Mouse (Mus musculus): ENCODE data around the gene Ubqln5. TPM values are rescaled to one million over a fixed set of nuclear protein-coding genes. Genes with fewer than 3 reads are reported as not detected.

Ubqln5 gene
- polyA plus RNA-seq, 1 experiment from 2014 or later, result not detected

DNA sequence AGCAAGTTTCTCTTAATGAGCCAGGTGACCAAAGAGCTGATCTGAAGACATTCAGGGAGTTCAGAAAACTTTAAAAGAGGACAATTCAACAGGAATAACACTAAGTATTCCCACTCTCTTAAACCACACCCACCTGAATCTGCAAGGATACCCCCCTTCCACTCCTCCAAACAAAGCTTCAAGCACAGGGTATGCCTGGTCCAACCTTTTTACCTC, 25.0 kb downstream of the Ubqln5 start, which contains the start of gene Olfr646:
Olfr646 (plus strand) TSS at position 117 of the 216 bp plus-strand sequence.
- no peak for DNase-seq (ENCODE audit: low spot score)
- no peak for ATAC-seq (ENCODE audit: low FRiP score)

DNA sequence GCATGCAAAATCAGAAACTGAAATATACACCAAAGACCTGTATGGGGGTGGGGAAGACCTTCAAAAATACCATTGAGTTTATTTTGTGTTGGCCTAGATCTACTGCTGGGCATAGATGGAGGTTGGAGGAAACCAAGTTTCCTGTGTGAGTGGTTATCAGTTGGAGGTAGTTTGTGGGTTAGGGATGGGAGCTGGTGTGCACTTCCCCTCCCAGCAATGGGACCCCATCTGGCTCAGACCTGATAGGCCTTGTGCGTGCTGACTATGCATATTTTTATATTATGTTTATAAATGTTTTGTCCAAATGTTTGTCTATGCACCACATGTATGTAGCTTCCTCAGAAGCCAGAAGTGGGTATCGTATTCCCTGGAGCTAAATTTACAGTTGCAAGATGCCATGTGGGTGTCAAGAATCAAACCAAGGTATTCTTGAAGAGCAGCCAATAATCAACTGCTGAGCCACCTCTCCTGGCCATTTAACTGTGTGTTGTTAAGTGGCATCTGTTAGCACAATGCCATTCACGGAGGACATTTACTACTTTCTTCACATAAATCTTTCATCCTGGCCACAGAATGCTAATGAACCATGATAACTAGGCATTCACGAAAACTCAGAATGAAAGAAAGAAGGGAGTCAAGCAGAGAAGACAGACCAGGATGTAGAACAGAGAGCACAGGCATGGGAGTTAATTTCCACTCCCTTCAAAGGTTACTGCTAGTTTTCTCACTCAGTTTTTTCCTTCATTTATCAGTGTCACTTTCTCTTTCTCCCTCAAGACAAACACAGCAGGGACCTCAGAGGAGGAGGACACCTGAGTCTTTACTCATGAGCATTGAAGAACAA, 25.5 kb downstream of the Ubqln5 start:
- no peaks in the 10 kb centered on the region for H3K9me3 ChIP-seq (ENCODE audit: control insufficient read depth, low read length)
- H3K27ac ChIP-seq (ENCODE audit: low read depth, low read length), result no peak overlapping the region
- no peak for DNase-seq (ENCODE audit: low spot score)
- no peak overlapping the region for H3K4me2 ChIP-seq (replicated peaks; ENCODE audit: low read depth, low read length)
- H3K27me3 ChIP-seq (ENCODE audit: control insufficient read depth, insufficient read depth, low read length), result no peaks in the 10 kb centered on the region
- ATAC-seq (ENCODE audit: low FRiP score), result no peak
- no peak overlapping the region for H3K9ac ChIP-seq (ENCODE audit: low read depth, low read length)
- H3K4me1 ChIP-seq (replicated peaks; ENCODE audit: control insufficient read depth, insufficient read depth, low read length), result no peaks in the 10 kb centered on the region
- no peaks in the 10 kb centered on the region for H3K36me3 ChIP-seq (ENCODE audit: control insufficient read depth, insufficient read depth, low read length)
- 58% methylated on average over 4 of the region's 4 CpGs for WGBS
- H3K4me3 ChIP-seq (ENCODE audit: low read depth, low read length), result no peak overlapping the region

More for the DNA sequence above, 25.0 kb downstream of the Ubqln5 start, which contains the start of gene Olfr646:
- H3K9me3 ChIP-seq (ENCODE audit: control insufficient read depth, low read length), result no peaks in the 10 kb centered on the region
- no peaks in the 10 kb centered on the region for H3K4me1 ChIP-seq (replicated peaks; ENCODE audit: control insufficient read depth, insufficient read depth, low read length)
- H3K9ac ChIP-seq (ENCODE audit: low read depth, low read length), result no peak within 1 kb of the TSS
- H3K27me3 ChIP-seq (ENCODE audit: control insufficient read depth, insufficient read depth, low read length), result no peaks in the 10 kb centered on the region
- H3K27ac ChIP-seq (ENCODE audit: low read depth, low read length), result no peak within 1 kb of the TSS
- no peaks in the 10 kb centered on the region for H3K36me3 ChIP-seq (ENCODE audit: control insufficient read depth, insufficient read depth, low read length)
- H3K4me2 ChIP-seq (replicated peaks; ENCODE audit: low read depth, low read length), result no peak within 1 kb of the TSS
- H3K4me3 ChIP-seq (ENCODE audit: low read depth, low read length), result no peak within 1 kb of the TSS

DNA sequence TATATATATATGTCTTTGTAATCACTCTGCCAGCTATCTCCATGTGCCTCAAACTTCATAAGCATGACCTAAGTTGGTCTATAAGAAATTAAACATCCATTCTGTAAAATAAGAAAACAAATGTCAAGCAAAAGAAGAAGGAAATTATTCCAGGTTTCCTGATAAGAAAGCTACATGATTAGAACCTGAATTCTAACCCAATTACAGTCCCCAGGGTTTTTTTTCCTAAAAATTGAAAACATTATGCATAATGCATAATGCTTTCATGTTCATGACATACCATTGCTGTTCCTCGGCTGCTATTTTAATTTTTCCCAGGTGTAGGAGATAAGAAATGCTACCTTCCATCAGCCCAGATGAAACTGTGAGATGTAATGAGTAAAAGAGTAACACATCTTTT, 44.3 kb downstream of the Ubqln5 start, which contains the start of gene Olfr645:
Olfr645 (minus strand) TSS at position 101 of the 400 bp plus-strand sequence.
- no peak within 1 kb of the TSS for H3K27ac ChIP-seq (ENCODE audit: low read depth, low read length)
- H3K27me3 ChIP-seq (ENCODE audit: control insufficient read depth, insufficient read depth, low read length), result no peaks in the 10 kb centered on the region
- no peaks in the 10 kb centered on the region for H3K9me3 ChIP-seq (ENCODE audit: control insufficient read depth, low read length)
- ATAC-seq (ENCODE audit: low FRiP score) (no peak), DNase-seq (ENCODE audit: low spot score) (no peak)
- H3K9ac ChIP-seq (ENCODE audit: low read depth, low read length), result no peak within 1 kb of the TSS
- no peak within 1 kb of the TSS for H3K4me3 ChIP-seq (ENCODE audit: low read depth, low read length)
- no peak within 1 kb of the TSS for H3K4me2 ChIP-seq (replicated peaks; ENCODE audit: low read depth, low read length)
- no peaks in the 10 kb centered on the region for H3K4me1 ChIP-seq (replicated peaks; ENCODE audit: control insufficient read depth, insufficient read depth, low read length)
- H3K36me3 ChIP-seq (ENCODE audit: control insufficient read depth, insufficient read depth, low read length), result no peaks in the 10 kb centered on the region
- WGBS, result 85% methylated on average over 1 of the region's 1 CpGs

Other genes starting within 250 kb of the Ubqln5 start
- not detected in 2 replicates for gene Olfr66, start 243.6 kb downstream of the Ubqln5 start, polyA plus RNA-seq (2014; fragmentation: Nextera tagmentation; extraction: Ambion mirVana)
- gene Olfr64, start 235.3 kb downstream of the Ubqln5 start, polyA plus RNA-seq (2014; fragmentation: Nextera tagmentation; extraction: Ambion mirVana), result not detected in 2 replicates
- not detected in 2 replicates for gene Olfr65, start 226.3 kb downstream of the Ubqln5 start, polyA plus RNA-seq (2014; fragmentation: Nextera tagmentation; extraction: Ambion mirVana)
- gene Olfr631, start 201.0 kb downstream of the Ubqln5 start, polyA plus RNA-seq (2014; fragmentation: Nextera tagmentation; extraction: Ambion mirVana), result not detected in 2 replicates
- gene Olfr632, start 195.5 kb downstream of the Ubqln5 start, polyA plus RNA-seq (2014; fragmentation: Nextera tagmentation; extraction: Ambion mirVana), result 0.13 TPM in 1 of 2 replicates, not detected in the other
- not detected in 2 replicates for gene Olfr633, start 185.4 kb downstream of the Ubqln5 start, polyA plus RNA-seq (2014; fragmentation: Nextera tagmentation; extraction: Ambion mirVana)
- not detected in 2 replicates for gene Olfr635, start 158.7 kb downstream of the Ubqln5 start, polyA plus RNA-seq (2014; fragmentation: Nextera tagmentation; extraction: Ambion mirVana)
- gene Olfr638, start 131.1 kb downstream of the Ubqln5 start, polyA plus RNA-seq (2014; fragmentation: Nextera tagmentation; extraction: Ambion mirVana), result not detected in 2 replicates
- gene Olfr639, start 112.5 kb downstream of the Ubqln5 start, polyA plus RNA-seq (2014; fragmentation: Nextera tagmentation; extraction: Ambion mirVana), result 0.05 TPM in 1 of 2 replicates, not detected in the other
- gene Olfr640, start 104.3 kb downstream of the Ubqln5 start, polyA plus RNA-seq (2014; fragmentation: Nextera tagmentation; extraction: Ambion mirVana), result not detected in 2 replicates
- gene Olfr641, start 94.4 kb downstream of the Ubqln5 start, polyA plus RNA-seq (2014; fragmentation: Nextera tagmentation; extraction: Ambion mirVana), result not detected in 2 replicates
- not detected in 2 replicates for gene Olfr642, start 77.2 kb downstream of the Ubqln5 start, polyA plus RNA-seq (2014; fragmentation: Nextera tagmentation; extraction: Ambion mirVana)
- gene 4930516K23Rik, start 68.4 kb downstream of the Ubqln5 start, polyA plus RNA-seq (2014; fragmentation: Nextera tagmentation; extraction: Ambion mirVana), result not detected in 2 replicates
- gene Olfr644, start 58.0 kb downstream of the Ubqln5 start, polyA plus RNA-seq (2014; fragmentation: Nextera tagmentation; extraction: Ambion mirVana), result not detected in 2 replicates
- not detected in 2 replicates for gene Olfr645, start 44.4 kb downstream of the Ubqln5 start, polyA plus RNA-seq (2014; fragmentation: Nextera tagmentation; extraction: Ambion mirVana)
- not detected in 2 replicates for gene Olfr646, start 25.0 kb downstream of the Ubqln5 start, polyA plus RNA-seq (2014; fragmentation: Nextera tagmentation; extraction: Ambion mirVana)
- not detected in 2 replicates for gene Olfr643, start 7.6 kb upstream of the Ubqln5 start, polyA plus RNA-seq (2014; fragmentation: Nextera tagmentation; extraction: Ambion mirVana)
- not detected in 2 replicates for gene Ubqln3, start 13.5 kb upstream of the Ubqln5 start, polyA plus RNA-seq (2014; fragmentation: Nextera tagmentation; extraction: Ambion mirVana)
- not detected in 2 replicates for gene Ubqlnl, start 20.7 kb upstream of the Ubqln5 start, polyA plus RNA-seq (2014; fragmentation: Nextera tagmentation; extraction: Ambion mirVana)
- gene Olfm5, start 35.0 kb upstream of the Ubqln5 start, polyA plus RNA-seq (2014; fragmentation: Nextera tagmentation; extraction: Ambion mirVana), result not detected in 2 replicates
- gene Olfr648, start 53.6 kb upstream of the Ubqln5 start, polyA plus RNA-seq (2014; fragmentation: Nextera tagmentation; extraction: Ambion mirVana), result 0.35 and 0.49 TPM in 2 replicates
- gene Olfr649, start 66.2 kb upstream of the Ubqln5 start, polyA plus RNA-seq (2014; fragmentation: Nextera tagmentation; extraction: Ambion mirVana), result not detected in 2 replicates
- 2.5 and 3.4 TPM in 2 replicates for gene Trim6, start 89.0 kb upstream of the Ubqln5 start, polyA plus RNA-seq (2014; fragmentation: Nextera tagmentation; extraction: Ambion mirVana)
- gene Trim34a, start 114.6 kb upstream of the Ubqln5 start, polyA plus RNA-seq (2014; fragmentation: Nextera tagmentation; extraction: Ambion mirVana), result 0.74 and 1.1 TPM in 2 replicates
- gene Trim5, start 158.3 kb upstream of the Ubqln5 start, polyA plus RNA-seq (2014; fragmentation: Nextera tagmentation; extraction: Ambion mirVana), result 0.09 and 0.14 TPM in 2 replicates
- 2.1 and 3.2 TPM in 2 replicates for gene Trim12a, start 185.6 kb upstream of the Ubqln5 start, polyA plus RNA-seq (2014; fragmentation: Nextera tagmentation; extraction: Ambion mirVana)
- not detected in 2 replicates for gene Trim34b, start 199.6 kb upstream of the Ubqln5 start, polyA plus RNA-seq (2014; fragmentation: Nextera tagmentation; extraction: Ambion mirVana)
- gene Trim12c, start 223.5 kb upstream of the Ubqln5 start, polyA plus RNA-seq (2014; fragmentation: Nextera tagmentation; extraction: Ambion mirVana), result 0.45 and 1.0 TPM in 2 replicates
- gene Trim30b, start 240.1 kb upstream of the Ubqln5 start, polyA plus RNA-seq (2014; fragmentation: Nextera tagmentation; extraction: Ambion mirVana), result 0.07 and 0.11 TPM in 2 replicates

All from hindbrain, embryonic 11.5 days (tissue).